Mouse (Mus musculus): ENCODE measurements around the gene Gm20894. TPM values are rescaled to one million over a fixed set of nuclear protein-coding genes. Genes with fewer than 3 reads are reported as not detected.
"Not testable (repeated sequence)": the region's sequence is repeated elsewhere in the genome, so short reads cannot be mapped to it uniquely, and the experiment has no call there.

The Gm20894 gene
- polyA plus RNA-seq (2014; fragmentation: Nextera tagmentation; extraction: Ambion mirVana) = not detected in 2 replicates

GRCm38 (mm10) chrY:28271412-28271811 is at the start of gene Gm20894:
Gene Gm20894 (minus strand): TSS chrY:28271512.
- whole genome bisulfite sequencing = no CpG with 5 or more reads among the region's 5 CpGs
- not testable (repeated sequence) for H3K4me1 ChIP-seq (ENCODE audit: control insufficient read depth, insufficient read depth, low read length); H3K9ac ChIP-seq (replicated peaks; ENCODE audit: low read depth, low read length); H3K27me3 ChIP-seq (ENCODE audit: control insufficient read depth, insufficient read depth, low read length); ATAC-seq (ENCODE audit: insufficient number of reproducible peaks, insufficient read depth, low FRiP score, low read depth); H3K4me3 ChIP-seq (ENCODE audit: low read depth, low read length); H3K27ac ChIP-seq (ENCODE audit: low read length); H3K4me2 ChIP-seq (replicated peaks; ENCODE audit: low read depth, low read length); H3K9me3 ChIP-seq (ENCODE audit: control insufficient read depth, low read depth, low read length); H3K36me3 ChIP-seq (ENCODE audit: control insufficient read depth, insufficient read depth, low read length)
